Mouse (Mus musculus) E14TG2a.4 (cell line): Measurements from ENCODE around the gene Slain2.

Experiments used
- H3K27me3 ChIP-seq: 2 replicates; pipeline ENCODE4 v1.6.1; 2014; ENCODE audit warnings: low read length, control low read depth; ENCODE audit not compliant: insufficient read depth
- H3K36me3 ChIP-seq: 2 replicates; pipeline ENCODE4 v1.6.1; 2014; ENCODE audit warnings: low read length, control low read depth; ENCODE audit not compliant: insufficient read depth
- H3K4me1 ChIP-seq: replicated peaks from 2 replicates; pipeline ENCODE4 v1.6.1; 2014; ENCODE audit warnings: low read depth, low read length, control low read depth
- H3K4me3 ChIP-seq: replicated peaks from 2 replicates; pipeline ENCODE4 v1.5.1; 2014; ENCODE audit warnings: mild to moderate bottlenecking, low read length
- H3K9me3 ChIP-seq: 2 replicates; pipeline ENCODE4 v1.6.1; 2014; ENCODE audit warnings: low read length, control low read depth
- CTCF ChIP-seq: conservative IDR thresholded peaks from 2 replicates; pipeline ENCODE4 v1.5.1; 2014; ENCODE audit warnings: low read length
- NANOG ChIP-seq: IDR thresholded peaks from 2 replicates; pipeline ENCODE4 v1.6.1; 2014; ENCODE audit warnings: borderline replicate concordance, low read length, mixed read lengths
- POU5F1 ChIP-seq: IDR thresholded peaks from 2 replicates; pipeline ENCODE4 v1.6.1; 2014; ENCODE audit warnings: low read length, borderline replicate concordance

Slain2 gene

DNA sequence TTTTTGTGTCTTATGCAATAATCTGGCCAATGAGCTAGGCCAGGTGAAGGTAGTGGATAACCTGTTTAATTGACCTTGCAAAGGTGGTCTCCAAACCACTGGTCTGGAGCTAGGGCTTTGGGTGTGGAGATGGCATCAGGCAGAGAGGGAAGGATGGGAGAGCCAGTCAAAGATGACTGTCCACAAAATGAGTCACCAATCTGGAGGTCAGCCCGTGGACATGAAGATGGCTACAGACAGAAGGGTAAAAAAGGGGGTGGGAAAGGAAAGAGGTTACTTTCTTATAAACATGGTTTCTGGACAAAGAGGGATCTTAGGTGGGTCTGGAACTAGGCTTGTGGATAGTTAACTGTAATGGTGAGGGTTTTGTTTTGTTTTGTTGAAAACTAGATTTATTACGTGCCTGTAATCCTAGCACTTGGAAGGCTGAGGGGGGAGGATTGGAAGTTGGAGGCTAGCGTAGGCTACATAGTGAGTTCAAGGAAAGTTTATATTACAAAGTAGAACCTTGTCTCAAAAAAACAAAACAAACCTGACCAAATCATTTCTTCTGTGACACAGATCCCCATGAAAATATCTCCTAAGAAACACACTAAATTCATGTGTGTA, 40.0 kb downstream of the Slain2 start:
- H3K27me3 ChIP-seq, result no peaks in the 10 kb centered on the region
- no peaks in the 10 kb centered on the region for H3K9me3 ChIP-seq
- no peak overlapping the region for H3K4me3 ChIP-seq
- no peaks in the 10 kb centered on the region for H3K4me1 ChIP-seq
- H3K36me3 ChIP-seq, result peaks cover 23% of the 10 kb centered on the region
- no peak for TF ChIP-seq POU5F1
- TF ChIP-seq CTCF, result no peak
- no peak for TF ChIP-seq NANOG

DNA sequence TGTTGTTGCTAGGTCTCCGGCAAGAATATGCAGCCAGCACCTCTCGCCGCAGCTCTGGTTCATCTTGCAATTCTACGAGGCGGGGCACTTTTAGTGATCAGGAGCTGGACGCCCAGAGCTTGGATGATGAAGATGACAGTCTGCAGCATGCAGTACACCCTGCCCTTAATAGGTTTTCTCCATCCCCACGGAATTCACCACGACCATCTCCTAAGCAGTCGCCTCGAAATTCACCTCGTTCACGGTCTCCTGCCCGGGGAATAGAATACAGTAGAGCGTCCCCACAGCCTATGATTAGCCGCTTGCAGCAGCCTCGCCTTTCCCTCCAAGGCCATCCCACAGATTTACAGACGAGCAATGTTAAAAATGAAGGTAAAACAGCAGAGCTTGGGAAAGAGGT, 43.2 kb downstream of the Slain2 start:
- Histone ChIP-seq H3K9me3 (no peaks in the 10 kb centered on the region), H3K4me1 (no peaks in the 10 kb centered on the region), H3K27me3 (no peaks in the 10 kb centered on the region), H3K36me3 (peaks cover 21% of the 10 kb centered on the region), H3K4me3 (no peak overlapping the region)
- no peak for TF ChIP-seq NANOG
- no peak for TF ChIP-seq POU5F1
- no peak for TF ChIP-seq CTCF

DNA sequence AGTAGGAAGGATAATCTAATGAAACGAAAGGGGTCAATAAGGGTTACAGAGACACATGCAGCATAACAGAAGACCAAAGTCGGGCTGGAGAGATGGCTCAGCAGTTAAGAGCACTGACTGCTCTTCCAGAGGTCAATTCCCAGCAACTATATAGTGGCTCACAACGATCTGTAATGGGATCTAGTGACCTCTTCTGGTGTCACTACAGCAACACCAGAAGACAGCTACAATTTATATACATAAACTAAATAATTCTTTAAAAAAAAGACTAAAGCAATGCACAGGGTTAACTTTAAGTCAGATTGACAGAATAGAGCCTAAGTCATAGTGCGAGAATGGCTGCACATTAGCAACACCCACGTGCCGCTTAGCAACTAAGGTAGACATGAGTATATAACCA, 46.0 kb downstream of the Slain2 start:
- Histone ChIP-seq H3K9me3 (no peaks in the 10 kb centered on the region), H3K4me1 (no peaks in the 10 kb centered on the region), H3K4me3 (no peak overlapping the region), H3K36me3 (peaks cover 31% of the 10 kb centered on the region), H3K27me3 (no peaks in the 10 kb centered on the region)
- TF ChIP-seq POU5F1, result no peak
- no peak for TF ChIP-seq NANOG
- no peak for TF ChIP-seq CTCF

DNA sequence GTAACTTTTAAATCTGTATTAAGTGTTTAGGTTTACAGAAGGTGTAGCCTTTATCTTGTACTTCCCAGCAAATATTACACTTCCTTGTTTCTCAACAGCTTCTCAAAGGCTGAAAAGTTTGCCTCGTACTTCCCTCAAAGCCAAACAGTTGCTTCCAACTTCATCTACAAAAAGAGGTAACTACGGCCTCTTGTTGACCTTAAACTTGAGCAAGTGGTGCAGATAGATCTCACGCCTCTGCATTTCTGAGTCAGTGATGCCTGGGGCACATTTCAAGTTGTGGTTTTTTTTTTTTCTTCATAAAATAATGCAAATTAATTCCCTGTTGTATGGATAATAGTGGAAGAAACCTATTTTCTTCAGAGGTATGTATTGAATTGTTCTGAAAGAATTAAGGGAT, 51.6 kb downstream of the Slain2 start:
- no peaks in the 10 kb centered on the region for H3K27me3 ChIP-seq
- H3K36me3 ChIP-seq, result peaks cover 52% of the 10 kb centered on the region
- H3K9me3 ChIP-seq, result no peaks in the 10 kb centered on the region
- H3K4me1 ChIP-seq, result 0 out of 2 replicates have a peak, but pooled peaks cover 7% of the 10 kb centered on the region
- no peak overlapping the region for H3K4me3 ChIP-seq
- no peak for TF ChIP-seq NANOG
- no peak for TF ChIP-seq CTCF
- no peak for TF ChIP-seq POU5F1

DNA sequence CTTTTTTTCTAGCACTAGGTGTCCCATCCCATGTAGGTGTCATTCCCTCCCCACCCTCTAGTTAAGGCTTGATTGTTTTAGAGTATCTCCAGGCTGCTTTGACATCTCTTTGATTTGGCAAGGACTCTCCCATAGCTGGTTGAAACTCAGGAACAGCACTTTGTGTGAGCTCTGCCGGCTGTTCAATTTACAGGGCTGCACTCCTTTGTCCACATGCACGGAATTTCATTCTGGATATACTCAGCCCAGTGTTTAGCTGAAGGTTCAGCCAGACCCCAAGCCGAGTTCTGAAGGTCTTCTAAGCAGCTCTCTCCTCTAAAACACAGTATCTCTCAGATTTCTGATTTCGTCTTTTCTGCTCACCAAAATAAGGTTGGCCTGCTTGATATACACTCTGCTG, 58.3 kb downstream of the Slain2 start:
- Histone ChIP-seq H3K27me3 (no peaks in the 10 kb centered on the region), H3K4me3 (no peak overlapping the region), H3K4me1 (peaks cover 26% of the 10 kb centered on the region), H3K9me3 (no peaks in the 10 kb centered on the region), H3K36me3 (peaks cover 86% of the 10 kb centered on the region)
- no peak for TF ChIP-seq POU5F1
- TF ChIP-seq CTCF, result no peak
- TF ChIP-seq NANOG, result no peak

DNA sequence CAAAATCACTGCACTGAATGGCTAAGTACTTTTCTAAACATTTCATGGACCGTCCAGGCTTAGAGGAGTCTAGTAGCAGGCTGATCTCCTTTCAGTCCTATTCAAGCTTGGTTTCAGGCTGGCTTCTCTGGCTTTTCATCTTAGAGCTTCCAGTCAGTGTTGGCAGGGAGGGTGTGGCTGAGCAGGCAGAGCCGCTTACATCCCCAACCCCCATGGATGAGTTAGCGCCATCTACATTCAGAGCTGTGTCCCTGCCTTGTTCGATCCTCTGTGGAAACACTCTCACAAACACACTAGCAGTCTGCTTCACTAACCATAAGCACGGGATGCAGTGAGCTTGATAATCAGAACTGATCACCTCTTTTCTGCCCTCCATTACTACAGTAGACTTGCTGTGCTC, 58.8 kb downstream of the Slain2 start:
- no peaks in the 10 kb centered on the region for H3K9me3 ChIP-seq
- peaks cover 26% of the 10 kb centered on the region for H3K4me1 ChIP-seq
- H3K36me3 ChIP-seq, result peaks cover 86% of the 10 kb centered on the region
- TF ChIP-seq CTCF, result no peak
- TF ChIP-seq POU5F1, result no peak
- no peak overlapping the region for H3K4me3 ChIP-seq
- no peaks in the 10 kb centered on the region for H3K27me3 ChIP-seq

DNA sequence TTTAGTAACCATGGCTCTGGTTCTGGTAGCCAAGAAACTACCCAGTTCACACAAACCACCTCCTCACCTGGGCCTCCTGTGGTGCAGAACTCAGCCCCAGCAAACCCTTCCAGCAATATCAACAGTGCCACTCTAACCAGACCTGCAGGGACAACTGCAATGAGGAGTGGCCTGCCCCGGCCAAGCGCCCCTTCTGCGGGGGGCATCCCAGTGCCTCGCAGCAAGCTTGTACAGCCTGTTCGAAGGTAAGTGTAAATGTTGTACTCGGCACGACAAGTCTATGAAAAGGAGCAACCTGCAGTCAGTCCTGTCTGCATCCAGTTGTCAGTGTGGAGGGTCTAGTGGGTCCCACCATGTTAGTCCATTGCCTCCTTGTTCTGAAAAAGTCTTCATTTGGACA, 60.5 kb downstream of the Slain2 start, which contains the start of gene Gm10135:
Gm10135 (minus strand) TSS at position 101 of the 400 bp plus-strand sequence.
- Histone ChIP-seq H3K4me3 (no peak within 1 kb of the TSS), H3K36me3 (peaks cover 79% of the 10 kb centered on the region), H3K27me3 (no peaks in the 10 kb centered on the region), H3K9me3 (no peaks in the 10 kb centered on the region), H3K4me1 (peaks cover 26% of the 10 kb centered on the region)
- TF ChIP-seq NANOG (no peak), POU5F1 (no peak), CTCF (no peak)

DNA sequence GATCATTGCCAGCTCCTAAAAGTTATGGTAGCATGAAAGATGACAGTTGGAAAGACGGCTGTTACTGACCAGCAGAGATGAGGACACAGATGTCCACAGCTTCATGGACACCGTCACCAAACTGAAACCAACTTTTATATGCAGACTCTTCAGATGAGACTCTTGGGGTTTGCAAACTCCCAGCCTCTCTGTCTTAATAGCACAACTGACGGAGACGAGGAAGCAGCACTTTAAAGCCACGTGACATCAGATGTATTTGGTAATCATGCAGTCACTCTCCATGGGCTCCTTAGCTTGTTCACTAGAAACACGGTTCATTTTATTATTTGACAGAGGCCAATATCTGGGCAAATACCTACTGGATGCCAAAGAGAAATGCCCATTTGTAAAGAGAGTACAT, 61.9 kb downstream of the Slain2 start:
- H3K4me1 ChIP-seq, result peaks cover 24% of the 10 kb centered on the region
- TF ChIP-seq CTCF, result no peak
- TF ChIP-seq NANOG, result no peak
- TF ChIP-seq POU5F1, result no peak

DNA sequence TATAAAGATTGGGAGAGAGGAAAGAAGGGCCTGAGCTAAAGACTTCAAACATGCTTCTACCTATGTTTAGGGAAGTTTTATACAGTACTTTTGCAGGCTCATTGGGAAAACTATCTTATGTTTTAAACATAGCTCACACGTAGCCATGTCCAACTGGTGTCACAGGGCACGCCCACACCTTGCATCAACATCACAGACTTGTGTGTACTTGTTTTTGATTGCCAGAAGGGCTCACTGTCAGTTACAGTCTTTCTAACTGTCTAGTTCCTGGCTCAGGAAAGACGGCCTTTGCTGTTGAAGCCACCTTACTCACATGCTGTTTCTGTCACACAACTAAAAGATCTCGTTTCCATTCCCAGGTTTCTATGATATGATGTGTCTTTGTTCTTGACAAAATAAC, 62.4 kb downstream of the Slain2 start:
- no peaks in the 10 kb centered on the region for H3K9me3 ChIP-seq
- TF ChIP-seq POU5F1 (no peak), CTCF (no peak), NANOG (no peak)
- no peak overlapping the region for H3K4me3 ChIP-seq
- H3K4me1 ChIP-seq, result peaks cover 29% of the 10 kb centered on the region
- no peaks in the 10 kb centered on the region for H3K27me3 ChIP-seq
- peaks cover 72% of the 10 kb centered on the region for H3K36me3 ChIP-seq

More for the DNA sequence above, 61.9 kb downstream of the Slain2 start:
- Histone ChIP-seq H3K27me3 (no peaks in the 10 kb centered on the region), H3K9me3 (no peaks in the 10 kb centered on the region), H3K4me3 (no peak overlapping the region), H3K36me3 (peaks cover 74% of the 10 kb centered on the region)
